Mouse (Mus musculus): ENCODE data around the gene Tceal1.

Tceal1 gene

DNA sequence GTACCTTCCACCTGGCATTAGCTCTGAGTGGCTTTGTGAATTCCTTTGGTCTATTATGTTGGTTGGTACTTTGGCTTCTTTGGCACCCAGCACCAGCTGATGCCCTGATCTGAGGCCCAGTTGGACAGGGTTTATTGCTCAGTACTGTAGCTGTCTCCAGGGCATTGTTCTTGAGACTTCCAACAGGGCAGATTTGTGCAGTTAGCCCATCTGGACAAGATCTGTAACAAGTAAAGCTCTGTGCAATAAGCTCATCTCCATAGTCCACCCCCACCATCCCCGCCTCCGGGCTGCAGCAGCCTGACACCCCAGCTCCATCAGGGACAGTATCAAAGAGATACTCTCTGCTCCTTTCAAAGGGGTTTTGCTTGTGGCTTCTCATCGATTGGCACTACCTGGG lies 47.7 kb downstream of the Tceal1 start:
- ATAC-seq (ENCODE audit: low TSS enrichment): peak; percentile 95
